Mouse (Mus musculus) c-Kit-positive CD71-negative TER-119-negative erythroid progenitor cells, embryonic 14.5 days (primary cell): Measurements from ENCODE around the gene Ins2.

Experiments
- DNase-seq: peaks from one replicate; pipeline ENCODE4 v3.0.0-alpha.2; 2013; ENCODE audit warnings: low read depth

Gene Ins2

DNA sequence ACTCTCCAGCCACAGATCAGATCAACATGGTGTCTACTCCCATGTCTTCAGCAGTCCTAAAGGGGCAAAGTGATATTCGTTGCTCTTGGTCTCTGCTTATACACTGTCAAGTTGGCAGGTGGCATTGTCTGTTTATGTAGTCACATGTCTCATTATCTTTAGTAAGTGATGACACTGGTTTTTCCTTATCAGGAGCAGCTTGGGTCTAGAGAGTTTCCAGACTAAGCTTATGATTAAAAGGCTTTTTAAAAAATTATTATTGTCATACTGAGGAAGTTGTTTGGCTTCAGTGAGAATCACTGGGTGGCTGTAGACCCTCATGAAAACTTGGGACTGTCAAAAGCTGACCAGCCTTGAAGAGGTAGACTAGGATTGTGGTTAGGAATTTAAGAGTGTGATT lies at the start of gene Ins2:
Gene Ins2 (minus strand): TSS at position 101 of the 400 bp plus-strand sequence.
- DNase-seq = no peak

DNA sequence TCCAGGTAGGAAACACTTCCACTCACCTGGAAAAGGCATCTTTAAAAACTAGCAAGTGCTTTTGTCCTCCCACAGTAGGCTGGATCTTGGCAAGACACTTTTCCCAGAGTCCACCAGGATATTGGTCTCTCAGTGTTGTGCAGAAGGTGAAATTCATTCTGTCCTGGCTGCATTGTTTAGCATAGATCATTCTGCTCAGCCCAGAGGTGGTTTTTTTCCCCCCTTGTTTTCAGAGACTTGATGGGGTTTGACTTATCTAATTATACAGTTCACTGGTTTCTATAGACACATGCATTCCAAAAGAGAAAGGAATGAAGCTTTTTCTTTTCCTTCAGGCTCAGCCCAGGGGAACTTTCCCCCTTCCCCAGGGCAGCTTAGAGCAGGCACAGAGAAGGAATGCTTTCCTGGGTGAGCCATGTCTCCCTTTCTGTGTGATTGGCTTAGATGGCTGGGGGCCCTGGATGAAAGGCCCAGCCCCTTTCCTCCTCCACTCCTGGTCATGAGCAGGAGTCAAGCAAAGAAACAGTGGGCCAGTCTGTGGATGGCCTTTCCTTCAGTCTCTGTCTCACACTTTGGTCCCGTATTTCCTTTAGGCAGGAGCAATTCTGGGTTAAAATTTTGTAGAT lies 49.6 kb upstream of the Ins2 start:
- no peak for DNase-seq

DNA sequence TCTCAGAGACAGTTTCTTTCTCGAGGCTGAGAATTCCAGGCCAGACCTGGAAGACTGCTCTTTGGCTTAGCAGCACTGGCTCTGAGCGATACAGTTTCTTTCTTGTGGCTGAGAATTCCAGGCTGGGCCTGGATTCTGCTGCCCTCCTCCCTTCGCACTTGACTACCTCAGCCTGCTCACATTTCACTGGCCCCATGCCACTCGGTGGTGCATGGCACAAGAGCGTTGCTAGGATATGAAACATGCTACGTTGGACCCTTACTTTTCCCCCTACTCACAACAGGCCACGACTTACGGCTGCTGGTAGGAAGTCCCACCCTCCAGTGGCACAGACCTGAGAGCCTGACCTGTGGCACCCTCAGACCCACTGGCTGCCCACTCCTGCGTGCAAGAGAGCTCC lies 46.5 kb upstream of the Ins2 start:
- no peak for DNase-seq

DNA sequence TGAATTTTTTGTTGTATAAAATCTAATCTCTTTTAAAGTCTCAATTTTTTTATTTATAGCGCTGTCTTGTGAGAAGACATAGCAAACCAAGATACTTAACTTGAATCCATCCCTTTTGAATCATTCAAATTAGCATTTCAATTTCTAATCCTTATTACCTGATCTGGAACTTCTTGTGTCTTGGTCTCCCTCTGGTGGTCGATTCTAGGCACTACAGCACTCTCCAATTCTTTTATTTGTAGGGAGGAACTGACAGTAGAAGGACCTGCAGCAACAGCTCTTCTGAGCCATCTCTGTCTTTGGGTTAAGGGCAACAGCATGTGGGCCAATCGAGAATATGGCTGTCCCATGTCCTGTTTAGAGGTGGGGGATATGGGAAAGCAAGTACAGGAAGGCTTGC lies 5.4 kb downstream of the Ins2 start:
- DNase-seq = peak; percentile 45

DNA sequence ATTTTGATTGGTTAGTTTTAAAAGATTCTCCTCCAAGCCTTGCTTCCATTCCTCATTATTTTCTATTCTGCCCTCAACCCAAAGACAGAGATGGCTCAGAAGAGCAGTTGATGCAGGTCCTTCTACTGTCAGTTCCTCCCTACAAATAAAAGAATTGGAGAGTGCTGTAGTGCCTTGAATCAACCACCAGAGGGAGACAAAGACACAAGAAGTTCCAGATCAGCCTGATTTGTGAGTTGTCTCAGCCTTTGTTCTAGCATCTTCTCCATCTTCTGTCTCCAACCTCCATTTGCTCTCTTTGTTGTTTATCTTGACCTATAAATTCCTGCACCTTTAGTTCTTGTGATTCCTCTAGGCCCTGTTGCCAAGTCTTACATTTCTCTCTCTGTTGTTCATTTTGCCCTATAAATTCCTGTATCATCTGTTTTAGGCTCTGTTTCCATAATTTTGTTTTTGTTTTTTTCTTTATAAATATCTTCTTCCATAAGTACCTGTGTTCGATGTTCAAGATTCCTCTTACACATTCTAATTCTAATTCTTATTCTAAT lies 6.2 kb downstream of the Ins2 start:
- DNase-seq = peak; percentile 31

DNA sequence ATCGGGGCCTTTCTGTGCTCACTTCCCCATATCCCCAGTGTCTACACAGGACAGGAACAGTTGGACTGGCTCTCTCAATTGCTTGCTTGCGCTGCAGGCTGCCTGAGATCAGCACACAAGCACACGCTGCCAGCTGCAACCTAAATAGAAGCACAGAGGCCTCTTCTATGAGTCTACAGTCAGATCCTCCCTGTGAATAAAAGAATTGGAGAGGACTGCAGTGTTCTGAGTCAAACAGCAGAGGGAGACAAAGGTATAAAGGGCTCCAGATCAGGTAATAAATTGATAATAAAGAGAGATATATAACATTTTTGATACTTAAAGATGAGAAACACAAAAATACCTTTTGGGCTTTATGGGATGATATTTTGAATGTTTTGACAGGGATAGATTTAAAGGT lies 17.2 kb downstream of the Ins2 start:
- no peak for DNase-seq

DNA sequence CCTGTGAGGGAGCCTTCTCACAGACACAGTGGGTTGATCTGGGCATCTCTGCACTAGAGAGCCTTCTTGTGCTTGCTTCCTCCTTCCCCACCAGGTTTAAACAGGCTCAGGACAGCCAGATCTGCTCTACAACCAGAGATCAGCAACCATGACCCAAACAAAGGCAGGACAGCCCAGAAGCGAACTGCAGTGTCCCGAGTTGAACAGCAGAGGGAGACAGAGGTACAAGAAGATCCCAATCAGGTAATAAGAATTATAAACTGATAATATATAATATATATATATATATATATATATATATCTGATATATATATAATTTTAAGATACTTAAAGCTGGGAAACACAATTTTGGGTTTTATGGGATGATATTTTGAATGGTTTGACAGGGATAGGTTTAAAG lies 22.5 kb downstream of the Ins2 start:
- peak; percentile 14 for DNase-seq

DNA sequence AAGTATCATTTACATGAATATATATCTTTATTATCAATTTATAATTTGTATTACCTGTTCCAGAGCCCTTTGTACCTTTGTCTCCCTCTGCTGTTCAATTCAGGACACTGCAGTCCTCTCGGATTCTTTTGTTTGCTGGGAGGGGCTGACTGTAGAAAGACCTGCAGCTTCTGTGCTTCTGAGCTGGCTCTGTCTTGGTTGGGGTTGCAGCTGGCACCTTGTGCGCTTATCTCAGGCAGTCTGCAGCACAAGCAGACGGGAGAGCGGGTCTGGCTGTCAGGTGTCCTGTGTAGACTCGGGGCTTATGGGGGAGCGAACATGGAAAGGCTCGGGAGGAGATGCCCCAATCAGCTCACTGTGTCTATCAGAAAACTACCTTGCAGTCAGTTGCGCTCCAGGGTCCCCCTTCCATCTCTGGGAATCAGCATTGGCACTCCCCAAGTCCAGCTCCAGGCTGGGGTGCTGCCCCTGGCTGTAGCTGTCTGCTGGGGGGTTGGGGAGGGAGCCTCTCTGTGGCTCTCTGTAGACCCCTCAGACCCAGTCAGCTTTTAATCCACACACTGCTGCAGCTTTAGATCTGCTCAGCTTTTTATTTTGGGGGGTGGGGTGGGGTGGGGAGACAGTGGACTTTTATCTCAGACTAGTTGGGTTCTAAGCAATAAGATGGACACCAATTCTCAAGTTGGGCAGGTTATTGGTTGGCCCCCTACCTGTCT lies 28.2 kb downstream of the Ins2 start:
- DNase-seq = peak; percentile 40

- DNase-seq = no peak
These were observed 36.3 kb downstream of the Ins2 start for GRCm38 (mm10) chr7:142706873-142707272.

- no peak for DNase-seq
These were observed 43.8 kb downstream of the Ins2 start for GRCm38 (mm10) chr7:142699334-142699860.

DNA sequence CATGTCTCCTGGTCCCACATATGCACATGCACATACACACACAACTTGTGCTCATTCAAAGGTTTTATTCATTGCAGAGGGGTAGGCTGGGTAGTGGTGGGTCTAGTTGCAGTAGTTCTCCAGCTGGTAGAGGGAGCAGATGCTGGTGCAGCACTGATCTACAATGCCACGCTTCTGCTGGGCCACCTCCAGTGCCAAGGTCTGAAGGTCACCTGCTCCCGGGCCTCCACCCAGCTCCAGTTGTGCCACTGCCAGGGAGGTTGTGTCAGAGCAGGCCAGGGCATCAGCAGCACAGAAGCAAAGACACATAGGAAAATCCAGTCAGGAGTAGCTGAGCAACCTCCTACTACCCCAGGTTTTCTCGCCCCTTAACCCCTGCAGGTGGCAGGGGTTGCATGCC lies 64.6 kb downstream of the Ins2 start:
- DNase-seq = no peak

- peak; percentile 47 for DNase-seq
These were observed 67.5 kb downstream of the Ins2 start for GRCm38 (mm10) chr7:142675644-142676043.

- no peak for DNase-seq
These were observed 68.0 kb downstream of the Ins2 start for GRCm38 (mm10) chr7:142675141-142675540.

DNA sequence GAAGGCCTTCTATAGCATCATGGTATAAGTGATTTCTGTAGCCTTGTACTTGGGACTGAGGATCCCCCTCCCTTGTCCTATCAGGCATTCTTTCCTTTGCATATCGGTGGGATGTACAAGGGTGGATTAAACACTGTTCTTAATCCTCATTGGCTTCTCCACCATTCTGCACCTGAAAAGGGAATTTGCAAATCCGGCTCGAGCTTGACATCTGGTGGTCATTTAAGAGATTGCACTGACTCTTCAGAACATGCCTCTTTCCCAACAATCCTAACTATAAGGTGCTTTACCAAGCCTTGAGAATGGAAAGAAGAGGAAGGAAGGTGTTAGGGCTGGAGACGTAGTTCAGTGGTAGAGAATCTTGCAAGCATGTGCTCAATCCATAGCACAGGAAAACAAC lies 71.1 kb downstream of the Ins2 start:
- DNase-seq = no peak

DNA sequence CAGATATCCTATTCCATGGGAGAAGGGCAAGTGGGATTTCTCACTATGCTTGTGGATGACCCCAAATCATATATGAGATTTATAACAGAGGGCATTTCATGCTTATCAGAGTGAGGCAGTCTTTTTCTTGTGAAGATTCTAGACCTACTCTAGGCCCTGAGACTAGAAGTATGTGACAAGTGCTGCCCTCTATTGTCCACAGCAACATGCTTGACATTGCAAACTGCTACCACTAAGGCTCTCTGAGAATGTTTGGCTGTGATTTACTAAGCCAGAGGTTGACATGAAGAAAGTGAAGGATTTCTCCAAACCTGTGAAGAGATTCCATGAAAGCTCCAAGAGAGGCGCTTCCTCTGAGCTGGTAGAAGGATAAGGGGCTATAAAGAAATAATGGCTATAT lies 72.1 kb downstream of the Ins2 start:
- no peak for DNase-seq

DNA sequence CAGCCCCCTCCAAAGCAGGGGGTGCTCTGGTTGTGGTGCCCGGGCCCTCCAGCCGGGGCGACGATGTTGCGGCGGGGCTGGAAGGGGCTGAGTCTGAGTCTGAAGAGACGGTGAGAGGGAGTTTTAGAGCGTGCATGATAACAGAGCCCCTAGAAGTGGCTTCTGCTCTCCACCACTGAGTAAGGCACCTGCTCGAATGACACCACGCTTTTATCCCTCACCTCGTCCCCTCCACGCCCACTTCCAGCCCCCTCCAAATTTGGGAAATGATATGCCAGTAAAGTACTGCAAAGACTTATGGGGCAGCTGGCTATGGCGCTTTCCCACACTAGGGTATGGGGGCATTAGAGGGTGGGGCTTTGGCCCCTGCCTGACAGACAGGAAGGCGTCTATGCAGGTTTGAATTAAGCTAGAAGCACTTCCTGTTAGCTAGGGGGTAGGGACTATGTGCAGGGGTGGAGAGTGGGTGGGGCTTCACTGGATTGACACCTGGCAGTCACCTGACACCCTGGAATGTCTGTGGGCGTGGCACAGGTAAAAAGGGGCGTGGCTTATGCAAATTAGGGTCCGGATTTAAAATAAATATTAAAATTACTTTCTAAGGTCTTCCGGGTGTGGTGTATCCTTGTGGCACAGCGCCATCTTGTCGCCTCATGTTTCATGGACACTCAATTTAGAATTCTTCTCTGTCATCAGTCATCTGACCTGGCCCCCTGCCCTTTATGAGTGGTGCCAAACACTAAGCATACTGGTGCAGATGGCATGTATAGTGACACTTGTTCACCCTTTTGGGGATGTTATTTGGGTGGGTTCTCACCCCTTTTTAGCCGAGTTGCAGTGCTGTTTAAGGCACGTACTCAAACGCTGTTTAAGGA lies 73.2 kb downstream of the Ins2 start, which contains the start of gene Gm49394:
Gene Gm49394 (minus strand): TSS at position 192 of the 875 bp plus-strand sequence.
- DNase-seq = no peak

DNA sequence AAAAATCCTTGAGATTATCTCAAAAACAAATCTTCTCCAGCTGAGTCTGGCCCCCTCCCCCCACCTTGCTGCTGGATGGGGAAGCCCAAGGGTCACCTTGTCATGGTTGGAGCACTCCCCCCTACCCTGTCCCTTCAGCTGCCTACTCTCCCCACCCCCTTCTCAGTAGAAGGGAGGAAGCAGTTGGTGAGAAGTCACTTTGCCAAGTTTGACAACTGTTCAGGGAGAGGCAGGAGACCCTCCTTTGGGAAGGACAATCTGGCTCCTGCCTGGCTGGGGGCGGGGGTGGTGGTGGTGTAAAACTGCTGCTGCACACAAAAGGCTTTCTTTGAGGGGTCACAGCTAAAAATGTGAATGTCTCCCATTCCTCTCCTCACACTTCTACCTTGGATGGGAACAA lies 74.9 kb downstream of the Ins2 start:
- no peak for DNase-seq

GRCm38 (mm10) chr7:142667521-142667920 lies 75.7 kb downstream of the Ins2 start:
- no peak for DNase-seq

DNA sequence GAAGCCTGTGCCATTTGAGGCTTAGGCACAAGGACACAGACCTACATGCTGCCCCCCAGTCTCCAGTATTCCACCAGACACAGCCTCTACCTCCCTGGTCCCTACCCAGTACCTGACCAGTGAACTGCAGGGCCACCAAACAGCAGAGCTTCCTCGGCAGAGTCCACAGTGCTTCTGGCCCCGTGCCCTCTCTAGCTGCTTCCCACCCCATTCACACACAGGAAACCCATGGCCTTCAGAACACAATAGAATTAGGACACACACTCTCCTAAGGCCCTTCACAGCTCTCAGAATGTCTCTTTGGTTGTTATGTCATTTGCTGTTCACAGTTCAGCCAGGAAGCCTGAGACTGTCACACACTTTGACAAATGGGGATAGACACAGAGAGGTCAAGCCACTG lies 76.5 kb downstream of the Ins2 start, which contains the start of gene Igf2:
Gene Igf2 (minus strand): TSS at position 158 of the 400 bp plus-strand sequence.
- DNase-seq = no peak

DNA sequence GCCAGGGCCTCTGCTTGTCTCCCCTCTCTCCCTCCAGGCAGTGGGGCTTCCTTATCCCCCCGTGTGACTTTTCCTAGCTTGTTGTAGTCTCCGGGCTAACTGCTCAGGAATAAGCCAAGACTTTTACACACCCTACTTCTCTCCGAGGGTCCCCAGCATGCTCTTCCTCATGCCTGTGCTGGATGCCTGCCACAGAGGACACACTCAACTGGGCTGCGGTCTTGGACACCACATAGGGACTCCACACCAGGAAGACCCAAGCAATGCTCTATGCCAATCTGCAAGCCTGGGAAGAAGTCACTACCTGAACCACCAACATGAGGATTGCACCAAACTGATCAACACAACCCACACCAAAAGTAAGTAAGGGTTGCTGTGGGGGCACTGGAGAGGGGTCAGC lies 77.1 kb downstream of the Ins2 start:
- DNase-seq = no peak

GRCm38 (mm10) chr7:142665364-142665763 lies 77.8 kb downstream of the Ins2 start:
- DNase-seq = no peak

DNA sequence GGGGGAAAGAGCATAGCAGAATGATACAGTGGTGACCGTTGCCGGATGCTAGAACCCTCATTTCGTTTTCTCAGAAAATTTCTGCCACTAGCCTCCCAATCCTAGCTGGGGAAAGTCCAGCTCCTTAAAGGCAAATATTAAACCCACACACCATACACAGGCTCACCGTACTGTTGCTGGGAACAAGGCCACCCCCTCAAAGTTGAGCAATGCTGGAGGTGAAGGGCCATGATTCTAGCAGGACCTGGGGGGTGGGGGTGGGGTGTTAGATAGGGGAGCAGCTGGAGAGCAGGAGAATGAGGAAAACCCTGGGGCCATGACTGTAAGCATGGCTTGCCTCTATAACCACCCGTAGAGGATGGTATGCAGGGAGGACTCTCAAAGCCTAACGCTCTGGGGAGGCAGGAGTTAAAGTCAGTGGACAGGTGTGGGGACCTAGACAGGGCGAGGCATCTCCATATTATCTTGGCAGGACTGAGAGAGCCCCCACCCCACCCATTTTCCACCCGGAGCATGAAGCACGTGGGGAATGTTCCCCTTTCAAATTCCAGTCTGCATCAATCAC lies 78.6 kb downstream of the Ins2 start:
- no peak for DNase-seq
